Mouse (Mus musculus) CH12.LX (cell line): ENCODE data around the gene Srp9.

ENCODE experiments used
- CTCF ChIP-seq, 2 experiments: IDR thresholded peaks in 1 of 2; conservative IDR thresholded peaks in 1 of 2; 2 replicates each; pipeline ENCODE4 v1.5.1; 2011 to 2012; ENCODE audit warnings: low read depth in 2 of 2, low read length in 2 of 2, improper control_type of control experiment in 1 of 2, inconsistent platforms in 1 of 2, mild to moderate bottlenecking in 1 of 2, moderate library complexity in 1 of 2
- POLR2A ChIP-seq: IDR thresholded peaks from 2 replicates; pipeline ENCODE4 v1.6.1; 2011; ENCODE audit warnings: low read depth, mild to moderate bottlenecking, improper control_type of control experiment, low read length
- ZNF384 ChIP-seq: IDR thresholded peaks from 2 replicates; pipeline ENCODE4 v1.6.1; 2012; ENCODE audit warnings: low read depth, low read length, improper control_type of control experiment, inconsistent platforms

- TF ChIP-seq CTCF (conservative IDR thresholded peaks at IDR 0.05 in 1 of 2, IDR thresholded peaks at IDR 0.05 in 1 of 2; ENCODE audit: low read depth in 2 of 2, low read length in 2 of 2) (no peak), POLR2A (no peak), ZNF384 (peak; percentile 54; the same call in 1 of the 2 replicates)
Measured at GRCm38 (mm10) chr1:182122413-182122812, 2.1 kb upstream of the Srp9 start.
